Mouse (Mus musculus) CH12.LX (cell line): ENCODE results near the gene Hoxd12. TPM values are rescaled to one million over a fixed set of nuclear protein-coding genes. Genes with fewer than 3 reads are reported as not detected.

Experiments
- DNase-seq: peaks from one replicate; pipeline ENCODE4 v3.0.0-alpha.2; 2013; ENCODE audit errors: extremely low read depth
- H3K27ac ChIP-seq: 2 replicates; pipeline ENCODE4 v1.5.1; 2012; ENCODE audit warnings: low read depth, mild to moderate bottlenecking, control low read depth, moderate library complexity; ENCODE audit not compliant: insufficient read depth
- H3K27me3 ChIP-seq: replicated peaks from 2 replicates; pipeline ENCODE3; 2012; ENCODE audit warnings: inconsistent platforms
- H3K36me3 ChIP-seq, 2 experiments: replicated peaks in 1 of 2; 2 replicates each; pipeline versions ENCODE3 to v1.6.1; 2012; ENCODE audit warnings: inconsistent platforms in 1 of 2, low read length in 1 of 2, mild to moderate bottlenecking in 1 of 2, mixed read lengths in 1 of 2, moderate library complexity in 1 of 2; ENCODE audit not compliant: control insufficient read depth in 1 of 2, insufficient read depth in 1 of 2
- H3K4me1 ChIP-seq, 2 experiments: 2 replicates each; pipeline ENCODE4 v1.6.1; 2012; ENCODE audit warnings: inconsistent platforms in 1 of 2, moderate library complexity in 1 of 2; ENCODE audit not compliant: insufficient read depth in 2 of 2, control insufficient read depth in 1 of 2
- H3K4me2 ChIP-seq: 2 replicates; pipeline ENCODE4 v1.6.1; 2012; ENCODE audit warnings: low read depth, mild to moderate bottlenecking, control low read depth; ENCODE audit not compliant: poor library complexity, insufficient read depth, severe bottlenecking
- H3K4me3 ChIP-seq, 3 experiments: fragments of 150-350 bp in 1 of 3; sonication (generic) in 1 of 3; replicated peaks in 1 of 3; 2 replicates each; pipeline versions ENCODE3 to v1.5.1; 2011 to 2012; ENCODE audit warnings: low read depth in 2 of 3, low read length in 2 of 3, mild to moderate bottlenecking in 2 of 3, moderate library complexity in 2 of 3, control low read depth in 1 of 3, improper control_type of control experiment in 1 of 3, inconsistent platforms in 1 of 3, mixed read lengths in 1 of 3; ENCODE audit not compliant: poor library complexity in 1 of 3
- H3K79me2 ChIP-seq: replicated peaks from 2 replicates; pipeline ENCODE4 v1.6.1; 2012; ENCODE audit warnings: mild to moderate bottlenecking, moderate library complexity; ENCODE audit not compliant: control insufficient read depth, poor library complexity, insufficient read depth, severe bottlenecking; ENCODE audit errors: extremely low read depth
- H3K9ac ChIP-seq: 2 replicates; pipeline ENCODE4 v1.6.1; 2012; ENCODE audit warnings: low read depth, mild to moderate bottlenecking, control low read depth, moderate library complexity; ENCODE audit not compliant: insufficient read depth
- H3K9me3 ChIP-seq: replicated peaks from 2 replicates; pipeline ENCODE3; 2012; ENCODE audit warnings: low read length, inconsistent platforms, mixed read lengths
- BHLHE40 ChIP-seq: IDR thresholded peaks from 2 replicates; pipeline ENCODE4 v1.6.1; 2011; ENCODE audit warnings: mild to moderate bottlenecking, low read depth, low read length, improper control_type of control experiment
- CHD1 ChIP-seq: IDR thresholded peaks from 2 replicates; pipeline ENCODE4 v1.6.1; 2012; ENCODE audit warnings: low read depth, low read length, improper control_type of control experiment, inconsistent platforms
- CHD2 ChIP-seq: IDR thresholded peaks from 2 replicates; pipeline ENCODE4 v1.6.1; 2011; ENCODE audit warnings: low read length, improper control_type of control experiment
- CTCF ChIP-seq, 2 experiments: IDR thresholded peaks in 1 of 2; conservative IDR thresholded peaks in 1 of 2; 2 replicates each; pipeline ENCODE4 v1.5.1; 2011 to 2012; ENCODE audit warnings: low read depth in 2 of 2, low read length in 2 of 2, improper control_type of control experiment in 1 of 2, inconsistent platforms in 1 of 2, mild to moderate bottlenecking in 1 of 2, moderate library complexity in 1 of 2
- ELF1 ChIP-seq: IDR thresholded peaks from 2 replicates; pipeline ENCODE4 v1.6.1; 2014; ENCODE audit warnings: low read depth, mild to moderate bottlenecking, inconsistent platforms, low read length, improper control_type of control experiment
- EP300 ChIP-seq: IDR thresholded peaks from 2 replicates; pipeline ENCODE4 v1.6.1; 2011; ENCODE audit warnings: low read length, improper control_type of control experiment
- GABPA ChIP-seq: IDR thresholded peaks from 2 replicates; pipeline ENCODE4 v1.6.1; 2012; ENCODE audit warnings: low read depth, low read length, improper control_type of control experiment, inconsistent platforms; ENCODE audit not compliant: insufficient replicate concordance
- HCFC1 ChIP-seq: IDR thresholded peaks from 2 replicates; pipeline ENCODE4 v1.6.1; 2012; ENCODE audit warnings: low read depth, mild to moderate bottlenecking, inconsistent platforms, low read length, improper control_type of control experiment
- IRF4 ChIP-seq: IDR thresholded peaks from 2 replicates; pipeline ENCODE4 v1.6.1; 2014; ENCODE audit warnings: low read depth, mild to moderate bottlenecking, inconsistent platforms, low read length, improper control_type of control experiment
- JUN ChIP-seq: IDR thresholded peaks from 2 replicates; pipeline ENCODE4 v1.6.1; 2011; ENCODE audit warnings: low read depth, mild to moderate bottlenecking, low read length, improper control_type of control experiment, moderate library complexity; ENCODE audit not compliant: insufficient read depth
- JUND ChIP-seq: conservative IDR thresholded peaks from 2 replicates; pipeline ENCODE4 v1.6.1; 2011; ENCODE audit warnings: low read depth, low read length, improper control_type of control experiment
- MAFK ChIP-seq: IDR thresholded peaks from 2 replicates; pipeline ENCODE4 v1.6.1; 2011; ENCODE audit warnings: low read length, improper control_type of control experiment; ENCODE audit not compliant: insufficient replicate concordance
- MAZ ChIP-seq: IDR thresholded peaks from 2 replicates; pipeline ENCODE4 v1.6.1; 2012; ENCODE audit warnings: low read depth, mild to moderate bottlenecking, inconsistent platforms, low read length, improper control_type of control experiment, moderate library complexity
- MXI1 ChIP-seq: IDR thresholded peaks from 2 replicates; pipeline ENCODE4 v1.6.1; 2011; ENCODE audit warnings: mild to moderate bottlenecking, low read depth, low read length, improper control_type of control experiment
- MYC ChIP-seq: IDR thresholded peaks from 2 replicates; pipeline ENCODE4 v1.6.1; 2011; ENCODE audit warnings: low read depth, mild to moderate bottlenecking, improper control_type of control experiment, low read length
- NELFE ChIP-seq: IDR thresholded peaks from 2 replicates; pipeline ENCODE4 v1.6.1; 2011; ENCODE audit warnings: low read depth, low read length, improper control_type of control experiment
- POLR2A ChIP-seq: IDR thresholded peaks from 2 replicates; pipeline ENCODE4 v1.6.1; 2011; ENCODE audit warnings: low read depth, mild to moderate bottlenecking, improper control_type of control experiment, low read length
- RAD21 ChIP-seq: IDR thresholded peaks from 2 replicates; pipeline ENCODE4 v1.6.1; 2011; ENCODE audit warnings: low read depth, mild to moderate bottlenecking, low read length, improper control_type of control experiment, moderate library complexity
- SMC3 ChIP-seq: IDR thresholded peaks from 2 replicates; pipeline ENCODE4 v1.6.1; 2011; ENCODE audit warnings: low read depth, low read length, improper control_type of control experiment
- TBP ChIP-seq: conservative IDR thresholded peaks from 2 replicates; pipeline ENCODE4 v1.6.1; 2011; ENCODE audit warnings: low read depth, low read length, improper control_type of control experiment
- UBTF ChIP-seq: IDR thresholded peaks from 2 replicates; pipeline ENCODE4 v1.6.1; 2012; ENCODE audit warnings: low read depth, mild to moderate bottlenecking, inconsistent platforms, low read length, improper control_type of control experiment, moderate library complexity
- USF1 ChIP-seq: IDR thresholded peaks from 2 replicates; pipeline ENCODE4 v1.6.1; 2014; ENCODE audit warnings: low read depth, mild to moderate bottlenecking, inconsistent platforms, low read length, improper control_type of control experiment
- USF2 ChIP-seq: conservative IDR thresholded peaks from 2 replicates; pipeline ENCODE4 v1.6.1; 2011; ENCODE audit warnings: low read depth, low read length, improper control_type of control experiment
- ZKSCAN1 ChIP-seq: IDR thresholded peaks from 2 replicates; pipeline ENCODE4 v1.6.1; 2012; ENCODE audit warnings: low read depth, inconsistent platforms, low read length, improper control_type of control experiment, borderline replicate concordance
- ZMIZ1 ChIP-seq: IDR thresholded peaks from 2 replicates; pipeline ENCODE4 v1.6.1; 2012; ENCODE audit warnings: low read depth, mild to moderate bottlenecking, inconsistent platforms, low read length, improper control_type of control experiment
- ZNF384 ChIP-seq: IDR thresholded peaks from 2 replicates; pipeline ENCODE4 v1.6.1; 2012; ENCODE audit warnings: low read depth, low read length, improper control_type of control experiment, inconsistent platforms
- dilution Hi-C: fragments of 300-500 bp; cut with MboI; formaldehyde crosslinking; loops from 2 replicates; pipeline ENCODE4 v1.14.3; 2020; ENCODE audit warnings: low sequenced_read_pairs; ENCODE audit not compliant: extremely low pct_unique_long_range_greater_than_20kb, extremely low pct_ligation_motif_present
- in situ Hi-C: fragments of 300-500 bp; cut with MboI; formaldehyde crosslinking; loops from 3 replicates; pipeline ENCODE4 v1.14.3; 2019; ENCODE audit warnings: low sequenced_read_pairs, low pct_ligation_motif_present, low pct_unique_long_range_greater_than_20kb, mixed read lengths
- polyA plus RNA-seq: library from polyadenylated mRNA; unstranded; fragments of >175 nt; gene quantifications from 2 replicates; pipeline ENCODE4 v1.2.1, GENCODE M21; 2012; ENCODE audit warnings: low read depth; ENCODE audit not compliant: insufficient read length
- total RNA-seq, 2 experiments: library from RNA; depleted of rRNA; stranded (reverse); fragments of 300-350 nt in 1 of 2; fragments of >200 nt in 1 of 2; gene quantifications; 2 replicates each; pipeline ENCODE4 v1.2.3; 2012 to 2014

Gene Hoxd12
- total and polyA plus RNA-seq, 3 experiments, result not detected

DNA sequence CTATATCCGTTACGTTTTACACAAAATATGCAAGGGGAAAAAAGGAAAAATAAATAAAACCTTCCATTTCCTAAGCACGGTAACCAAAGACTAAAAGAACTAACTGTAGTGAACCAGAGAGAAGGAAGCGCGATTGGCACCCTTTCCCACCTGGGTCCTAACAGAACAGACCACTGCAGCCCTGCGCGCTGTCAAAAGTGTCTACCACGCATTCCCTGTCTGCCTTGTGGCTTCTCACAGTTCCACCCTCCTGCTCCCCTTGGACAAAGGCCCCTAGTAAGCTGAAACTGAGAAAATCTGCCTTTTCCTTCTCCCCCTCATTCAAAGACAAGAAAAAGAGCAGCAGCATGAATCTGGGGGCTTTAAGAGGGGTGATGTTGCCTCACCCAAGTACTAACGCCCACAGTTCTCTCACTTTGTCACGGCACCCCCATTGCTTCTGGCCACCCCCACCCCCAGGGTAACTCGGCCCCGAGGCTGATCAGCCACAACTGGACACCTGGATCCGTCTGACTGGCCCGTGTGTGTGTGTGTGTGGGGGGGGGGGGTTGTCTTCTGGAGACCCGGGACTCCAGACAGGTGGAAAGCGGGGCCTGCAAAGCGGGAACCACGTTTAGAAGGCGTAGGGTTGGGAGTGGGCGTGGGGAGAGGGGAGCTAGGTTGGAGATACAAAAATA lies 19.9 kb upstream of the Hoxd12 start:
- no peaks in the 10 kb centered on the region for H3K27me3 ChIP-seq
- H3K4me2 ChIP-seq, result no peak overlapping the region
- H3K27ac ChIP-seq, result no peak overlapping the region
- no peak overlapping the region for H3K4me3 ChIP-seq
- H3K9me3 ChIP-seq, result peaks cover 33% of the 10 kb centered on the region
- no peaks in the 10 kb centered on the region for H3K4me1 ChIP-seq
- in situ Hi-C loops, result loop anchor here (25.0 kb wide), 1 partner anchor 1068 kb away; the partner anchor contains the start of gene Chrna1
- H3K79me2 ChIP-seq, result no peaks in the 10 kb centered on the region
- dilution Hi-C loops, result no loop called here
- H3K9ac ChIP-seq, result no peak overlapping the region
- no peaks in the 10 kb centered on the region for H3K36me3 ChIP-seq
- TF ChIP-seq USF2 (no peak), MXI1 (no peak), POLR2A (no peak), CTCF (conservative IDR thresholded peaks at IDR 0.05 in 1 of 2, IDR thresholded peaks at IDR 0.05 in 1 of 2; ENCODE audit: low read depth in 2 of 2, low read length in 2 of 2) (no peak), USF1 (no peak), MAZ (no peak), BHLHE40 (no peak), TBP (no peak), EP300 (no peak), ZKSCAN1 (no peak), MYC (no peak), MAFK (no peak), ZNF384 (no peak), CHD1 (no peak), ZMIZ1 (no peak), IRF4 (no peak), HCFC1 (no peak), NELFE (no peak), SMC3 (no peak)
- DNase-seq, result no peak

DNA sequence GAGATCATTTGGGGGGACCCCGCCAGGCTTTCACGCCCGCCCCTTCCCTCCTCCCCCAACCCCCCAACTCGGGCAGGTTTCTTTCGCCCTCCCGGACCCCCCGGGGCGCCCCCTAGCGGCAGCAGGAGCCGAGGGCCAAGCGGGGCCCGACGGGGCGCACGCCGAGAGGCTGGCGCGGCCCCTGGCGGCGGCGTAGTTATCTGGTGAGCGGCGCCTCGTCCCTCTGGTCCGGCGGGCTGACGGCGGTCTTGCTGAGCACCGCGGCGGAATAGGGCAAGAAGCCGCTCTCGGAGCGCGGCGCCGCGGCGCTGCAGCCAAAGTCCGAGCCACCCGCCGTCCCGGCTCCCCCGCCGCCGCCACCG lies 19.4 kb upstream of the Hoxd12 start:
- H3K4me3 ChIP-seq, result no peak overlapping the region

More for the DNA sequence above, 19.4 kb upstream of the Hoxd12 start:
- in situ Hi-C loops, result loop anchor here (25.0 kb wide), 1 partner anchor 1068 kb away; the partner anchor contains the start of gene Chrna1
- Histone ChIP-seq H3K27me3 (no peaks in the 10 kb centered on the region), H3K79me2 (no peaks in the 10 kb centered on the region), H3K4me2 (no peak overlapping the region)
- dilution Hi-C loops, result no loop called here
- TF ChIP-seq JUN (no peak), USF1 (no peak), ELF1 (no peak), POLR2A (no peak), ZKSCAN1 (no peak), MAZ (no peak), UBTF (no peak), JUND (no peak), BHLHE40 (no peak), ZMIZ1 (no peak), GABPA (no peak), CHD2 (no peak), NELFE (no peak), IRF4 (no peak), RAD21 (no peak), CTCF (conservative IDR thresholded peaks at IDR 0.05 in 1 of 2, IDR thresholded peaks at IDR 0.05 in 1 of 2; ENCODE audit: low read depth in 2 of 2, low read length in 2 of 2) (no peak)
- TF ChIP-seq, all 38 proteins: peak for 0
- Histone ChIP-seq H3K36me3 (no peaks in the 10 kb centered on the region), H3K27ac (no peak overlapping the region), H3K9me3 (peaks cover 33% of the 10 kb centered on the region), H3K4me1 (no peaks in the 10 kb centered on the region), H3K9ac (no peak overlapping the region)
- DNase-seq, result no peak
